Mouse (Mus musculus) gastrocnemius, adult 2 months (tissue): ENCODE data around the gene Cntnap2. TPM values are rescaled to one million over a fixed set of nuclear protein-coding genes. Genes with fewer than 3 reads are reported as not detected.

Source experiments
- DNase-seq: peaks from one replicate; pipeline ENCODE4 v3.0.0; 2022
- H3K27ac ChIP-seq: fragments of 200-600 bp; 2 replicates; pipeline ENCODE4 v1.8.1; 2022; ENCODE audit warnings: mild to moderate bottlenecking
- H3K4me3 ChIP-seq: fragments of 200-600 bp; 2 replicates; pipeline ENCODE4 v1.8.1; 2022; ENCODE audit warnings: mild to moderate bottlenecking, moderate library complexity
- CTCF ChIP-seq: fragments of 200-600 bp; IDR thresholded peaks from 2 replicates; pipeline ENCODE4 v1.8.1; 2022; ENCODE audit warnings: antibody characterized with exemption, mild to moderate bottlenecking, moderate library complexity
- intact Hi-C: fragments of 180-260 bp; cut with DNase I; formaldehyde crosslinking; loops from one replicate; pipeline ENCODE4 v1.15.1; 2025
- total RNA-seq, 2 experiments: library from RNA; stranded (reverse); gene quantifications; 2 replicates each; pipeline ENCODE4 v1.2.3; 2021

The Cntnap2 gene
- total RNA-seq, 2 experiments from 2014 or later, result 4.8 to 5.7 TPM

- no peak for DNase-seq
- TF ChIP-seq CTCF, result no peak
- intact Hi-C loops, result no loop called here
- no peak overlapping the region for H3K27ac ChIP-seq
- H3K4me3 ChIP-seq, result no peak overlapping the region
Observed at GRCm38 (mm10) chr6:47227601-47228000, 2168.4 kb downstream of the Cntnap2 start.

DNA sequence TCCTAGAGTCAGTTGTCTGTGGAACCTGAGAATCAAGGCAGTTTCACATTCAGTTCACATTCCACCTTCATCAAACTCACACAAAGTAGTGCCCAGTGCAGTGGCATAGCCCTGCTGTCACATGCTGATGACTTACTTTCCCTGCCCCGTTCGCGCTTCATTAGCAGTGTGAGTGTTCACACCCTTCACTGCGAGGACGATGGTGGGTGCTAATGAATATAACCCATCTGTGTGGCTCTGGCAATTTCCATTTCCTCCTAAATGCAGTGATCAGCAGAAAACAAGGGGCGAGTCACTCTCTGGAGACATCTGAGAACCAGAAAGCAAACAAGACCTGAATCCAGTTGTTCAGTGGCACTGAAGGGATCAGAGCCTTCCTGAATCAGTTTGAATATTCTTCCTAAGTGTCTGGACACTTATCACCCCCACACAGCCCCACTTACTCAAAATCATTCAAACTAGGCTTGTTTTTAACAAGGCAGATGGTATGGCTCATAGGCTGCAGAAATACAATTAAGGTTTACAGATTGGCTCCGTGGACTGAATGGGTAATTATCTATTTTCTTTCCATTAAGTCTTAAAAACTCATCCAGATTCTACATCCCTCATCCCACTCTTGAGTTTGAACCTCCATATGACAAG, 2169.6 kb downstream of the Cntnap2 start:
- no peak overlapping the region for H3K4me3 ChIP-seq

DNA sequence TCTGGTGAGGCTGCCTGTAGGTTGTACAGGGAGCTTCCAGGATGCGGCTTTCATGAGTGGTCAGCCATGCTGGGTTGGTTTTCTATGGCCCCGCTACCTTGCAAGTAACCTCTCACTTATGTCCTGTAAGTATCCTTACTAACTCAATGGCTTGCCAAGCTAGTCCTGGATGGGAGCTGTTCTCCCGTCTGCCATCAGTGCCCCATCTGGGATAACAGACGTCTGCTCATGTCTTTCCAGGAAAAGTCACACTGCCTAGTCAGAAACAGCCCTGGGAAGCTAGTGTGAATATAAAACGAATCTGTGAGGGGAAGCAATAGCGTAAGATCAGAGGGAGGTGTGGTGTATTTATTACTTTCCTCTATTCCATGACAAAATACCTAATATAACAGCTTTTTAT, 2172.4 kb downstream of the Cntnap2 start:
- intact Hi-C loops, result no loop called here
- Histone ChIP-seq H3K27ac (no peak overlapping the region), H3K4me3 (no peak overlapping the region)
- DNase-seq, result no peak
- no peak for TF ChIP-seq CTCF

More for the DNA sequence above, 2169.6 kb downstream of the Cntnap2 start:
- TF ChIP-seq CTCF, result no peak
- no peak for DNase-seq
- H3K27ac ChIP-seq, result peak overlapping the region; percentile 58
- intact Hi-C loops, result no loop called here

- intact Hi-C loops, result no loop called here
- H3K4me3 ChIP-seq, result no peak overlapping the region
- TF ChIP-seq CTCF, result no peak
- no peak for DNase-seq
- no peak overlapping the region for H3K27ac ChIP-seq
Observed at GRCm38 (mm10) chr6:47239376-47239921, 2180.3 kb downstream of the Cntnap2 start.

GRCm38 (mm10) chr6:47241379-47241778, 2182.2 kb downstream of the Cntnap2 start:
- Histone ChIP-seq H3K27ac (no peak overlapping the region), H3K4me3 (no peak overlapping the region)
- no peak for TF ChIP-seq CTCF
- no peak for DNase-seq
- intact Hi-C loops, result loop anchor here (5.0 kb wide), 1 partner anchor 36 kb away; no protein-coding TSS in a partner anchor

GRCm38 (mm10) chr6:47243863-47244606, 2184.9 kb downstream of the Cntnap2 start:
- TF ChIP-seq CTCF, result no peak
- DNase-seq, result no peak
- intact Hi-C loops, result loop anchor here (5.0 kb wide), 1 partner anchor 33 kb away; no protein-coding TSS in a partner anchor
- Histone ChIP-seq H3K27ac (peak overlapping the region; percentile 49; the same call in 1 of the 2 replicates), H3K4me3 (peak overlapping the region; percentile 66)

DNA sequence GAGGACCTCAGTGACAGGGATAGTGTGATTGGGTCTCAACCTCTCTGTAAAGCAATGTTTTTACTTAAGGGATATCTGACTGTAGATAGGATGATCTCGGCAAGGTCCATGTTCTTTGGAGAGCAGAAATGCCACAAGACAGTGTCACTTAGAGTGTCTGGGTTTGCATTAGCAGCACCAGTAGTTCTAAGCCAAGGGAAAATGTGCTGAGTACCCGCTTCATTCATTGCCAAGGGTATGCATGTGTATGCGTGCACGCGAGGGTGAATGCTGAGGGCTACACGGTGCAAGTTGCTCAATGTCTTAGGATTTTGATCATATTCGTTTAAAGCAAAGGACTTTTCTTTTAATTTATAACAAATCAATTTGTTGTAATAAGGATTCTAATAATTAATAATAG, 2185.5 kb downstream of the Cntnap2 start:
- intact Hi-C loops, result loop anchor here (5.0 kb wide), 1 partner anchor 33 kb away; no protein-coding TSS in a partner anchor
- peak overlapping the region; percentile 49; the same call in 1 of the 2 replicates for H3K27ac ChIP-seq
- no peak for TF ChIP-seq CTCF
- H3K4me3 ChIP-seq, result peak overlapping the region; percentile 66
- DNase-seq, result no peak

- no peak for DNase-seq
- intact Hi-C loops, result no loop called here
- TF ChIP-seq CTCF, result no peak
- Histone ChIP-seq H3K4me3 (no peak overlapping the region), H3K27ac (no peak overlapping the region)
Observed at GRCm38 (mm10) chr6:47255270-47255669, 2196.1 kb downstream of the Cntnap2 start.

DNA sequence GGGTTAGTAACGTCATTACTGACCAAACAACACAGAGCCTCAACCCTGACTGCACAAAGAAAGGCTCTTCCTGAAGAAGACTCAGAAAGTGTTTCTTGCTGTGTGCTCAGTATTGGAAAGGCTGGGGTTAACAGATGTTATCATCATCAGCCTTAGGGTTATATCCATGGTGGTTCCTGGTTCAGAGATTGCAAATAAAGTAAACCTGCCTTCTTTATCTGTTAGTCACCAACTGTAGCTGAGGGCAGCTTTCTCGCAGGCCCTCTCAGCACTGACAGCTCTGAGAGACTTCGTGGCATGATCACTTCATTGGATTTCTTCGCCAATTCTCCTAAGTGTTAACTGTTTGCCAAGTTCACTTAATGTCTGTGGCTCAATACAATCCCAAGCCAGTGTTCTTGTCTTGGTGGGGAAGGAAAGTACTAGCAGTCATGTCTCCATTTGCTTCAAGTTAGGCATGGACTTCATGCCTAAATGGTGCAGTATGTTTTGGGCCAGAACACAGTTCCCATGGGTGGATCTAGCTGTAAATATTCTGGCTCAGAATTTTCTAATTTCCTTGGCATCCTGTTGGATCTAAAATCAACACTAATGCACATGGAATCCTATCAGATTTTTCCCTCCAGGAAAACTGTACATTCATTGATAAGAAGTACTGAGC, 2197.2 kb downstream of the Cntnap2 start:
- no peak for TF ChIP-seq CTCF
- intact Hi-C loops, result no loop called here
- Histone ChIP-seq H3K4me3 (no peak overlapping the region), H3K27ac (no peak overlapping the region)
- no peak for DNase-seq

- DNase-seq, result no peak
- TF ChIP-seq CTCF, result no peak
- no peak overlapping the region for H3K4me3 ChIP-seq
- intact Hi-C loops, result no loop called here
- H3K27ac ChIP-seq, result no peak overlapping the region
Observed at GRCm38 (mm10) chr6:47256918-47257506, 2197.9 kb downstream of the Cntnap2 start.

GRCm38 (mm10) chr6:47259626-47260114, 2200.5 kb downstream of the Cntnap2 start:
- DNase-seq, result no peak
- intact Hi-C loops, result no loop called here
- TF ChIP-seq CTCF, result no peak
- H3K4me3 ChIP-seq, result no peak overlapping the region
- no peak overlapping the region for H3K27ac ChIP-seq

DNA sequence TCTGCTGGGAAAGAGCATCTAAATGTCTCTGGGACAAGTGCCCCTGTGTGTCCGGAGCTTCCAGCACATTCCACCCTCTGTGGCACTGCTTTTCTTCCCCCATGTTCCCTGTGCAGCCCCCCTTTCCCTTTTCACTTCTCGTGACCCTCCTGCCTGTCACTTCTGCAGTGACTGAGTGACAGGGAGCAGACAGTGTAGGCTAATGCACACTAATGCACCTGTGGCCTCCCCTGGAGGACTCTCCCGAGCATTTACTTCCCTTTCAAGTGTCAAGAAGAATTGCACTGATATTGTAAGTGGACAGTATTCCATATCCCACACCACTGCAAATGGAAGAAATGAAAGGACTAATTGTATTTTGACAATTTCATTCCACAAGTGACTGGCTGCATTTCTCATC, 2208.1 kb downstream of the Cntnap2 start:
- no peak for TF ChIP-seq CTCF
- intact Hi-C loops, result no loop called here
- DNase-seq, result no peak
- Histone ChIP-seq H3K27ac (no peak overlapping the region), H3K4me3 (no peak overlapping the region)

DNA sequence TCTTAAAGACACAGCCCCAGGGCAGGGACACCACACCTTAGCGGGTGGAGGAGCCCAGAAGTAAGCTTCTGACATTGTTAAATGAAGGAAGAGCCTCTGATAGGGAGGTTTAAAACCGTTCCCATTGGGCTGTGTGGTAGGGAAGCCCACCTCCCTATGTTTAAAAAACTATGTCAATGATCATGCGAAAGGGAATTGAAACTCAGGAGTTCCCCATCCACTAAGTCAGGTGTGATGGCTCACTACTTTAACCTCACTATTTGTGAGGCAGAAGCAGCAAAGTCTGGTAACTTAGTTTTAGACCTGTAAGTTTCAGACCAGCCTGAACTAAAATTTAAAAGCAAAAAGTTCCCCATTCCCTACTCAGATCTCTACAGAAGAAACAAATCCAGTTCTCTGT, 2210.3 kb downstream of the Cntnap2 start:
- TF ChIP-seq CTCF, result no peak
- DNase-seq, result no peak
- no peak overlapping the region for H3K4me3 ChIP-seq
- H3K27ac ChIP-seq, result no peak overlapping the region
- intact Hi-C loops, result no loop called here
